Mouse (Mus musculus) liver, adult 2 months (tissue): ENCODE measurements around the gene Clic4.

Experiments
- CTCF ChIP-seq: fragments of 200-500 bp; IDR thresholded peaks from 2 replicates; pipeline ENCODE4 v1.5.1; 2011; ENCODE audit warnings: low read depth, low read length, control low read depth
- POLR2A ChIP-seq: fragments of 200-500 bp; IDR thresholded peaks from 2 replicates; pipeline ENCODE4 v1.6.1; 2011; ENCODE audit warnings: low read length, control low read depth; ENCODE audit not compliant: insufficient read depth; ENCODE audit errors: extremely low read depth

GRCm38 (mm10) chr4:135244335-135244734, 28.3 kb downstream of the Clic4 start:
- TF ChIP-seq POLR2A (no peak), CTCF (peak; percentile 81)
